ENCODE assay signal across 16 mouse cellular contexts in genomic region chrX:104291721-104292120, GRCm38 (mm10).
"Had no signal": no experiment of that assay in that cellular context is flagged by ENCODE, and none has a peak within 500 bp of the region (broad histone marks: within the 10 kb centered on the region; RNA-seq: fewer than 3 reads in every experiment).

No protein-coding gene starts in this region.

- H3K36me3 ChIP-seq: neural tube, embryonic 13.5 days; neural tube, embryonic 15.5 days; stomach, embryonic 15.5 days had no signal

- H3K4me1 ChIP-seq: neural tube, embryonic 13.5 days; neural tube, embryonic 15.5 days; stomach, embryonic 15.5 days had no signal

- H3K9ac ChIP-seq: neural tube, embryonic 13.5 days; neural tube, embryonic 15.5 days; stomach, embryonic 15.5 days had no signal

- H3K4me3 ChIP-seq: neural tube, embryonic 13.5 days; neural tube, embryonic 15.5 days; stomach, embryonic 15.5 days had no signal

- H3K27ac ChIP-seq: neural tube, embryonic 13.5 days; neural tube, embryonic 15.5 days; stomach, embryonic 15.5 days; stomach, postnatal 0 days had no signal

- DNase-seq: retina, postnatal 1 day; right cerebral cortex, adult 18-20 months; right cerebral cortex, postnatal 14 days; right cerebral cortex, postnatal 25 days; right cerebral cortex, postnatal 4 days; spleen, adult 18-20 months; thymus, adult 18-20 months; thymus, adult 2 months; thymus, postnatal 14 days; thymus, postnatal 25 days; thymus, postnatal 36 days; thymus, postnatal 4 days had no signal

- H3K9me3 ChIP-seq: neural tube, embryonic 13.5 days; neural tube, embryonic 15.5 days; stomach, embryonic 15.5 days had no signal

- H3K27me3 ChIP-seq: neural tube, embryonic 15.5 days; stomach, embryonic 15.5 days had no signal
